Mouse (Mus musculus) lung, postnatal 0 days (tissue): Measurements from ENCODE around the gene Des. TPM values are rescaled to one million over a fixed set of nuclear protein-coding genes. Genes with fewer than 3 reads are reported as not detected.

Source experiments
- ATAC-seq: fragments of 200-750 bp; cut with Nextera tagmentation; 2 replicates; pipeline ENCODE4 v1.8.0; 2017; ENCODE audit warnings: moderate library complexity
- DNase-seq: peaks from one replicate; pipeline ENCODE4 v3.0.0-alpha.2; 2016; ENCODE audit warnings: low spot score
- H3K27ac ChIP-seq: fragments of 300-500 bp; sonication (generic); 2 replicates; pipeline ENCODE4 v1.5.1; 2014; ENCODE audit warnings: antibody characterized with exemption, mild to moderate bottlenecking, low read length, mixed read lengths
- H3K27me3 ChIP-seq: fragments of 300-500 bp; sonication (generic); replicated peaks from 2 replicates; pipeline ENCODE4 v1.6.1; 2014; ENCODE audit warnings: low read length, mixed read lengths; ENCODE audit not compliant: insufficient read depth
- H3K36me3 ChIP-seq: fragments of 300-500 bp; sonication (generic); 2 replicates; pipeline ENCODE4 v1.6.1; 2014; ENCODE audit warnings: low read length, mixed read lengths; ENCODE audit not compliant: insufficient read depth
- H3K4me1 ChIP-seq: fragments of 300-500 bp; sonication (generic); 2 replicates; pipeline ENCODE4 v1.6.1; 2014; ENCODE audit warnings: antibody characterized with exemption, low read depth, low read length, mixed read lengths; ENCODE audit not compliant: insufficient read depth
- H3K4me2 ChIP-seq: fragments of 300-500 bp; sonication (generic); replicated peaks from 2 replicates; pipeline ENCODE4 v1.6.1; 2014; ENCODE audit warnings: low read depth, mild to moderate bottlenecking, low read length, moderate library complexity, mixed read lengths
- H3K4me3 ChIP-seq: fragments of 300-500 bp; sonication (generic); 2 replicates; pipeline ENCODE4 v1.5.1; 2014; ENCODE audit warnings: low read depth, low read length
- H3K9ac ChIP-seq: fragments of 300-500 bp; sonication (generic); replicated peaks from 2 replicates; pipeline ENCODE4 v1.6.1; 2014; ENCODE audit warnings: low read depth, mild to moderate bottlenecking
- H3K9me3 ChIP-seq: fragments of 300-500 bp; sonication (generic); 2 replicates; pipeline ENCODE4 v1.6.1; 2016; ENCODE audit warnings: low read length, mixed read lengths
- CTCF ChIP-seq: IDR thresholded peaks from 2 replicates; pipeline ENCODE4 v1.5.1; 2016; ENCODE audit warnings: antibody characterized with exemption, mild to moderate bottlenecking
- EP300 ChIP-seq: IDR thresholded peaks from 2 replicates; pipeline ENCODE4 v1.6.1; 2016; ENCODE audit warnings: antibody characterized with exemption, mild to moderate bottlenecking, control low read depth
- WGBS: fragments of 180-500 bp; shearing (Covaris S2); extraction: QIAGEN DNeasy Blood & Tissue Kit; methylation state at CpG from one replicate; pipeline ENCODE4 v1.1.7; 2014; 5-methylcytosine and 5-hydroxymethylcytosine counted together
- polyA plus RNA-seq: library from polyadenylated mRNA; unstranded; fragments of >200 nt; fragmentation: Nextera tagmentation; extraction: Ambion mirVana; gene quantifications from 2 replicates; pipeline ENCODE4 v1.2.1, GENCODE M21; 2015

Des gene
- polyA plus RNA-seq, 1 experiment from 2014 or later: 67.3 TPM

DNA sequence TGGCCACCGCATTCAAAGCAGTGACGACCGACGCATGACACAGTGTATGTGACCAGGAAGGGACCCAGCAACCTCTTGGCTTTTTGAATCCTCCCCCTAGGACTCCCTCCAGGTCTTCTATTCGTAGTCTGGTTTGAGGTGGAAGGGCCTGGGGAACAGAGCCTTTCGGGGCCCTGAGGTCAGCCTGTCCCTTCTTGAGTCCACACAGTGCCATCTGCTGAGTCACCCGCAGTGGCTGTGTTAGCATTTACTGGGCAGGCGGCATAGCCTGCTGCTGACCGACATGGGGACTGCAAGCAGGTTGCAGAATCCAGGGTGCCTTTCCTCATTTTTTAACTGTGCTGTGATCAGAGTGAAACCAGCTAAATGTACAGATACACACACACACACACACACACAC is 46.9 kb downstream of the Des start:
- WGBS: 92% methylated on average over 9 of the region's 9 CpGs
- Histone ChIP-seq H3K9me3 (no peaks in the 10 kb centered on the region), H3K4me2 (no peak overlapping the region), H3K4me1 (no peaks in the 10 kb centered on the region), H3K9ac (no peak overlapping the region), H3K36me3 (peaks cover 2% of the 10 kb centered on the region; the same call in 1 of the 2 replicates), H3K27ac (no peak overlapping the region), H3K27me3 (no peaks in the 10 kb centered on the region), H3K4me3 (no peak overlapping the region)
- TF ChIP-seq CTCF (no peak), EP300 (no peak)
- ATAC-seq (no peak), DNase-seq (no peak)

DNA sequence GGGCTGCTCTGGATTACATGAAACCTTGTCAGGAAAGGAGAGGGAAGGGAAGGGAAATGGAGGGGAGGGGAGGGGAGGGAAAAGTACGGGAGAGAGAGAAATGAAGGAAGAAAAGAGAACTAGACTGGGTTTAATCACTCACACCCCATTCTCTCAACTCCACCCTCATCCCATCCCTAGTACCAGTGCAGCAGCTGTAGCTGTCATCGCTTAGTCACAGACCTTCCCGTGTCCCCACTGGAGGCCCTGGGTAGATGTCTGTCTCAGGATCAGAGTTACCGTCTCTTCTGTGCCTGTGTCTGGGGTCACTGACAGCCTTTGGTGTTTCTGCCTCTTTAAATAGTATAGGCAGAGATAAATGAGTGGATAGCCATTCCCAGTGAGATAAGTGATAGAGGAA is 48.1 kb downstream of the Des start:
- no peaks in the 10 kb centered on the region for H3K27me3 ChIP-seq
- no peaks in the 10 kb centered on the region for H3K9me3 ChIP-seq
- ATAC-seq: peak; percentile 44; the same call in 1 of the 2 replicates
- WGBS: 60% methylated on average over 3 of the region's 4 CpGs
- H3K9ac ChIP-seq: no peak overlapping the region
- no peak overlapping the region for H3K27ac ChIP-seq
- no peaks in the 10 kb centered on the region for H3K4me1 ChIP-seq
- H3K4me2 ChIP-seq: no peak overlapping the region
- DNase-seq: no peak
- TF ChIP-seq CTCF (no peak), EP300 (no peak)
- H3K36me3 ChIP-seq: no peaks in the 10 kb centered on the region; the same call in 1 of the 2 replicates
- no peak overlapping the region for H3K4me3 ChIP-seq

DNA sequence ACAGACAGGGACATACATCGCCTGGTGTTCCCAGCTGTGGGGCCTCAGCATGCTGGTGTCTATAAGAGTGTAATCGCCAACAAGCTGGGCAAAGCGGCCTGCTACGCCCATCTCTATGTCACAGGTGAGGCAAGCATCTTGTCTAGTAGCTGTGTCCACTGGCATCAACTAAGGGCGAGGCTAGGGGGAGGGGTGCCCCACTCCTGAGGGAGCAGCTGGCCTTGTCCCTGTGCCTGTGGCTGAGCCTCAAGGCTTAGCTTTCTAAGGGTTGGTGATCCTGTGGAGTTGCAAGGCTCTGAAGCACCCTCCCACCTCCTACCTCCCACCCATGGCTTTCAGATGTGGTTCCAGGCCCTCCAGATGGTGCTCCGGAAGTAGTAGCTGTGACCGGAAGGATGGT is 49.8 kb downstream of the Des start:
- Histone ChIP-seq H3K27ac (no peak overlapping the region), H3K9me3 (no peaks in the 10 kb centered on the region), H3K4me1 (no peaks in the 10 kb centered on the region), H3K4me2 (no peak overlapping the region), H3K4me3 (no peak overlapping the region), H3K9ac (no peak overlapping the region), H3K27me3 (no peaks in the 10 kb centered on the region), H3K36me3 (no peaks in the 10 kb centered on the region; the same call in 1 of the 2 replicates)
- 90% methylated on average over 7 of the region's 7 CpGs for WGBS
- ATAC-seq: no peak
- TF ChIP-seq CTCF: no peak
- TF ChIP-seq EP300: no peak
- no peak for DNase-seq

DNA sequence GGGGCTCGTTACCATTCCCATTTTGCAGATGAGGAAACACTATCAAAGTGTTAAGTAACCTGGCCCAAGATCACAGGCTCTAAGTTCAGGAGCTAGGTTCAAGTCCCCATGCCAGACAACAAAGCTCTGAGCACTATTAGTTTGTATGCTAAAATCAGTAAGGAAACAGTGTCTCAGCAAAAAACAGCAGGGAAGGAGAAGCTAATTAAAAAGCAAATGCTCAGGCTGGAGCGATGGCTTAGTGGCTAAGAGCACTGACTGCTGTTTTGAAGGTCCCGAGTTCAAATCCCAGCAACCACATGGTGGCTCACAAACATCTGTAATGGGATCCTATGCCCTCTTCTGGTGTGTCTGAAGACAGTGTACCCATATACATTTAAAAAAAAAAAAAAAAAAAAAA is 52.1 kb downstream of the Des start:
- no peaks in the 10 kb centered on the region for H3K36me3 ChIP-seq
- WGBS: 90% methylated on average over 3 of the region's 3 CpGs
- no peaks in the 10 kb centered on the region for H3K9me3 ChIP-seq
- no peak overlapping the region for H3K4me2 ChIP-seq
- no peak overlapping the region for H3K9ac ChIP-seq
- H3K27ac ChIP-seq: no peak overlapping the region
- H3K27me3 ChIP-seq: no peaks in the 10 kb centered on the region
- no peak overlapping the region for H3K4me3 ChIP-seq
- DNase-seq (no peak), ATAC-seq (no peak)
- no peak for TF ChIP-seq EP300
- no peak for TF ChIP-seq CTCF
- no peaks in the 10 kb centered on the region for H3K4me1 ChIP-seq

DNA sequence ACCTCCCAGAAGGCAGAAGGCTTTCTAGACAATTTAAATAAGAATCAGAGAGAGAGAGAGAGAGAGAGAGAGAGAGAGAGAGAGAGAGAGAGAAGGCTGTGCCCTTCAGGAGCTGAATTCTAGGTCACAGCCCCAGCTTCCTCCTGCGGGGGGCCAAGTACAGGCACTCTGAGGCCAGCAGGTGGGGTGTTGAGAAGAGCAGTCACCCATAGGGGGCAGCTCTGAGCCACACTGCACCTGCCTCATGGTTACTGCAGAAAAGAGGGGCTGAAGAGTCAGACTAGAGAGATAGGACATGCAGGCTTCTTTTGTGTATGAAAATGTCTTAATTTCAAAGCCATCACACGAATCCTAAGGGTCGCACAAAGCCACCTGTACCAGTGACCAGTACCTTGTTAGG is 53.6 kb downstream of the Des start:
- no peak overlapping the region for H3K27ac ChIP-seq

More for the DNA sequence above, 53.6 kb downstream of the Des start:
- no peak overlapping the region for H3K4me3 ChIP-seq
- DNase-seq (no peak), ATAC-seq (no peak)
- TF ChIP-seq EP300: no peak
- TF ChIP-seq CTCF: peak; percentile 57
- no peak overlapping the region for H3K9ac ChIP-seq
- no peaks in the 10 kb centered on the region for H3K4me1 ChIP-seq
- H3K36me3 ChIP-seq: no peaks in the 10 kb centered on the region
- H3K4me2 ChIP-seq: no peak overlapping the region
- no peaks in the 10 kb centered on the region for H3K9me3 ChIP-seq
- WGBS: 60% methylated on average over 3 of the region's 3 CpGs
- H3K27me3 ChIP-seq: no peaks in the 10 kb centered on the region

Other genes starting within 250 kb of the Des start
- 5.8 and 6.6 TPM in 2 replicates for gene Nhej1, start 235.1 kb upstream of the Des start, polyA plus RNA-seq
- gene Slc23a3, start 226.4 kb upstream of the Des start, polyA plus RNA-seq: 1.4 and 1.5 TPM in 2 replicates
- 63.3 and 67.8 TPM in 2 replicates for gene Cnppd1, start 217.6 kb upstream of the Des start, polyA plus RNA-seq
- gene Retreg2, start 217.6 kb upstream of the Des start, polyA plus RNA-seq: 40.5 and 45.0 TPM in 2 replicates
- 50.5 and 56.1 TPM in 2 replicates for gene Zfand2b, start 191.7 kb upstream of the Des start, polyA plus RNA-seq
- 9.4 and 11.7 TPM in 2 replicates for gene Abcb6, start 179.9 kb upstream of the Des start, polyA plus RNA-seq
- 15.9 and 17.2 TPM in 2 replicates for gene Ankzf1, start 168.2 kb upstream of the Des start, polyA plus RNA-seq
- 23.7 and 28.3 TPM in 2 replicates for gene Atg9a, start 168.1 kb upstream of the Des start, polyA plus RNA-seq
- gene Glb1l, start 149.5 kb upstream of the Des start, polyA plus RNA-seq: 8.6 and 10.1 TPM in 2 replicates
- 75.8 and 77.0 TPM in 2 replicates for gene Stk16, start 149.5 kb upstream of the Des start, polyA plus RNA-seq
- gene Tuba4a, start 140.5 kb upstream of the Des start, polyA plus RNA-seq: 46.6 and 50.5 TPM in 2 replicates
- not detected in 2 replicates for gene A630095N17Rik, start 128.2 kb upstream of the Des start, polyA plus RNA-seq
- 40.1 and 45.6 TPM in 2 replicates for gene Dnajb2, start 123.9 kb upstream of the Des start, polyA plus RNA-seq
- gene Ptprn, start 95.8 kb upstream of the Des start, polyA plus RNA-seq: 0.90 and 0.92 TPM in 2 replicates
- 1.5 and 1.8 TPM in 2 replicates for gene Resp18, start 81.9 kb upstream of the Des start, polyA plus RNA-seq
- 109 TPM in 2 replicates for gene Dnpep, start 42.3 kb upstream of the Des start, polyA plus RNA-seq
- 15.4 and 16.4 TPM in 2 replicates for gene Speg, start 15.0 kb downstream of the Des start, polyA plus RNA-seq
- gene Gmppa, start 75.6 kb downstream of the Des start, polyA plus RNA-seq: 58.4 and 58.9 TPM in 2 replicates
- not detected in 2 replicates for gene Asic4, start 90.1 kb downstream of the Des start, polyA plus RNA-seq
- gene Chpf, start 119.0 kb downstream of the Des start, polyA plus RNA-seq: 31.2 and 31.6 TPM in 2 replicates
- 1.1 and 1.3 TPM in 2 replicates for gene Tmem198, start 119.2 kb downstream of the Des start, polyA plus RNA-seq
- 25.8 and 33.9 TPM in 2 replicates for gene Obsl1, start 146.1 kb downstream of the Des start, polyA plus RNA-seq
- 3.7 and 3.8 TPM in 2 replicates for gene Inha, start 146.7 kb downstream of the Des start, polyA plus RNA-seq
- 12.7 and 13.2 TPM in 2 replicates for gene Stk11ip, start 161.2 kb downstream of the Des start, polyA plus RNA-seq
- gene Slc4a3, start 185.9 kb downstream of the Des start, polyA plus RNA-seq: 8.0 and 10.4 TPM in 2 replicates